Mouse (Mus musculus) heart, embryonic 15.5 days (tissue): ENCODE measurements around the gene Rfk. TPM values are rescaled to one million over a fixed set of nuclear protein-coding genes. Genes with fewer than 3 reads are reported as not detected.

Source experiments
- ATAC-seq: fragments of 200-750 bp; cut with Nextera tagmentation; replicated peaks from 2 replicates; pipeline ENCODE4 v1.8.0; 2017; ENCODE audit warnings: low read depth, moderate TSS enrichment; ENCODE audit not compliant: insufficient number of reproducible peaks, insufficient read depth, low FRiP score
- H3K27ac ChIP-seq: fragments of 300-500 bp; sonication (generic); 2 replicates; pipeline ENCODE4 v1.5.1; 2015; ENCODE audit warnings: mild to moderate bottlenecking, inconsistent platforms
- H3K27me3 ChIP-seq: fragments of 300-500 bp; sonication (generic); 2 replicates; pipeline ENCODE4 v1.6.1; 2015; ENCODE audit warnings: inconsistent platforms
- H3K36me3 ChIP-seq: fragments of 300-500 bp; sonication (generic); 2 replicates; pipeline ENCODE4 v1.6.1; 2015; ENCODE audit warnings: mild to moderate bottlenecking, inconsistent platforms
- H3K4me1 ChIP-seq: fragments of 300-500 bp; sonication (generic); replicated peaks from 2 replicates; pipeline ENCODE4 v1.6.1; 2015; ENCODE audit warnings: inconsistent platforms
- H3K4me2 ChIP-seq: fragments of 300-500 bp; sonication (generic); 2 replicates; pipeline ENCODE4 v1.6.1; 2015; ENCODE audit warnings: inconsistent platforms, mild to moderate bottlenecking, moderate library complexity
- H3K4me3 ChIP-seq: fragments of 300-500 bp; sonication (generic); 2 replicates; pipeline ENCODE4 v1.5.1; 2015; ENCODE audit warnings: mild to moderate bottlenecking, inconsistent platforms
- H3K9ac ChIP-seq: fragments of 300-500 bp; sonication (generic); 2 replicates; pipeline ENCODE4 v1.6.1; 2015; ENCODE audit warnings: mild to moderate bottlenecking, inconsistent platforms
- H3K9me3 ChIP-seq: fragments of 300-500 bp; sonication (generic); replicated peaks from 2 replicates; pipeline ENCODE4 v1.6.1; 2016; ENCODE audit warnings: inconsistent platforms
- WGBS: fragments of 180-500 bp; shearing (Covaris S2); methylation state at CpG from one replicate; pipeline ENCODE4 v1.1.7; 2015; ENCODE audit warnings: mixed read lengths; 5-methylcytosine and 5-hydroxymethylcytosine counted together
- polyA plus RNA-seq: library from polyadenylated mRNA; unstranded; fragments of >200 nt; fragmentation: Nextera tagmentation; extraction: Ambion mirVana; gene quantifications from 2 replicates; pipeline ENCODE4 v1.2.1, GENCODE M21; 2015

The Rfk gene
- 70.5 and 78.0 TPM in 2 replicates for polyA plus RNA-seq

DNA sequence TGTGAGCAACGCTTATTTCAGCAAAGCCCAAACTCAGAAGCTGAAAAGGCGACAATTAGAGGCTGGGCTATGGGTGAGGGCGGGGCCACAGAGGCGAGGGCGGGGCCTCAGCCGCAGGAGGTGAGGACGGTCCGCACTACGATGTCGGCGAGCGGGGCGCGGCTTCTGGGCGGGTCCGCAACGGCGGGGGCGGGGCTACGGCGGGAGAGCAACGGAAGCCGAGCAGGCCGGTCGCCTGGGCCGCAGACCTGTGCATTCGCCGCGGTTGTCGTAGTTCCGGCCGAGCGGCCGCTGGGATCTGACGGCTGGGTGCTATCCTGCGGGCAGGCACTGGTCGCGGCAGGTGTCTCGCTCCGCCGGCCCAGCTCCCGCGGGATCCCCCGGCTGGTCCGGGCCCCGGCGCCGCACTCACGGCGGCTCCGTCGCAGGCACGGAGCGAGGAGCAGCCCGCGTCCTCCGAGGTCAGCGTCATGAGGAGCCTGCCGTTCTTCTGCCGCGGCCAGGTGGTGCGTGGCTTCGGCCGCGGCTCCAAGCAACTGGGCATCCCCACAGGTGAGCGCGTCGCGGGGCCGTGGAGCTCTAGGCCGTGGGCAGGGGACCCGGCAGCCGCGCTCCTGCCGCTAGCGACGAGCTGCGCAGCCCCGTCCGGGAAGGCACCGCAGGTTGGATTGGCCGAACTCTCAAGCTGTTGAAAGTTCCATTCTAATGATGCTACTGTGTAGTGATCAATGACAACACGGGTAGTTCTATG, at the start of gene Rfk:
Rfk (plus strand) TSS at position 203 of the 751 bp plus-strand sequence.
- Histone ChIP-seq H3K4me2 (peak within 1 kb of the TSS; percentile 67), H3K4me3 (peak within 1 kb of the TSS; percentile 97), H3K4me1 (peaks cover 14% of the 10 kb centered on the region), H3K27me3 (no peaks in the 10 kb centered on the region), H3K27ac (peak within 1 kb of the TSS; percentile 84), H3K36me3 (peaks cover 6% of the 10 kb centered on the region), H3K9me3 (no peaks in the 10 kb centered on the region), H3K9ac (peak within 1 kb of the TSS; percentile 94)
- ATAC-seq, result peak; percentile 97
- WGBS, result under 1% methylated on average over 80 of the region's 83 CpGs

DNA sequence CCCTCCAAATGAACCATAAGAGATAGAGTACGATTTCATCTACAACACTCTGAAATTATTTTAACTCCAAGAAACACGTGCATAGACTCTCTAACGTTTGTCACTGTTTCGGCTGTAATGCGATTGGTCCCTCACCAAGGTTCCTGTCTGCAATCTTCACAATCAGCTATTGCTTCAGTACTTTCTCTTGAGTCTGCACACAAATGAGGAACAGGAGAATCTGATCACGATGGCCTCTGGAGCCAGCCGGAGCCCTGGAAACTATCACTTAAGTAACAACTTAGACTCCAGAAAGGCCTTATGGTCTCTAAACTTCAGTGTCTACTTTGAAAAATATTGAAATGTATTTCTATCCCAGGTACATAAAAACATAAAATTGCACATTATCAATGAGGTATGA, 49.0 kb upstream of the Rfk start:
- WGBS, result 80% methylated on average over 7 of the region's 7 CpGs
- H3K9me3 ChIP-seq, result no peaks in the 10 kb centered on the region
- no peaks in the 10 kb centered on the region; the same call in 1 of the 2 replicates for H3K4me1 ChIP-seq
- H3K36me3 ChIP-seq, result no peaks in the 10 kb centered on the region
- H3K27me3 ChIP-seq, result no peaks in the 10 kb centered on the region
- no peak overlapping the region for H3K9ac ChIP-seq
- no peak for ATAC-seq
- H3K4me2 ChIP-seq, result no peak overlapping the region
- no peak overlapping the region for H3K4me3 ChIP-seq
- no peak overlapping the region for H3K27ac ChIP-seq

DNA sequence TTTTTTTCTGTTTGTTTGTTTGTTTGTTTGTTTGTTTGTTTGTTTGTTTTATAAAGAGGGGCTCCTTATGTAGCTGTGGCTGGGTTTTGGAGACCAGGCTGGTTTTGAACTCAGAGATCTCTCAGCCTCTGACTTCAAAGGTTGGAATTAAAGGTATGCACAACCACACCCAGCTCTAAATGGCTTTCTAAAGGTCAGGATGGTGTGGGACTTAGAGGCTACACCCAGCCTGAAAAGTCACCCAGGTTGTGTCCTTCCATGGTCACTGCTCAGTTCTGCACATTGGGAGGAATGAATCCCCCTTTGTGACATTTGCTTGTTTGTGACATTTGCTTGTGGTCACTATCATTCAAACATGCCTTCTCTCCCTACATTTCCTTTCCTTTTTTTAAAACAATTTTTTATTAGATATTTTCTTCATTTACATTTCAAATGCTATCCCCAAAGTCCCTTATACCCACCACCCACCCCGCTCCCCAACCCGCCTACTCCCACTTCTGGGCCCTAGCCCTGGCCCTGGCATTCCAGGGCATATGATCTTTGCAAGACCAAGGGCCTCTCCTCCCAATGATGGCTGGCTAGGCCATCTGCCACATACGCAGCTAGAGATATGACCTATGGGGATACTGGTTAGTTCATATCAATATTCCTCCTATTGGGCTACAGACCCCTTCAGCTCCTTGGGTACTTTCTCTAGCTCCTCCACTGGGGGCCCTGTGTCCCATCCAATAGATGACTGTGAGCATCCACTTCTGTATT, 46.9 kb upstream of the Rfk start:
- no peak for ATAC-seq
- H3K4me1 ChIP-seq, result peaks cover 4% of the 10 kb centered on the region; the same call in 1 of the 2 replicates
- H3K9me3 ChIP-seq, result no peaks in the 10 kb centered on the region
- H3K27ac ChIP-seq, result no peak overlapping the region
- WGBS, result 100% methylated on average over 3 of the region's 3 CpGs
- no peak overlapping the region for H3K4me2 ChIP-seq
- no peaks in the 10 kb centered on the region for H3K36me3 ChIP-seq
- H3K27me3 ChIP-seq, result no peaks in the 10 kb centered on the region
- no peak overlapping the region for H3K4me3 ChIP-seq
- no peak overlapping the region for H3K9ac ChIP-seq

GRCm38 (mm10) chr19:17347852-17348251, 46.0 kb upstream of the Rfk start:
- Histone ChIP-seq H3K36me3 (no peaks in the 10 kb centered on the region), H3K27me3 (no peaks in the 10 kb centered on the region), H3K27ac (no peak overlapping the region), H3K4me3 (no peak overlapping the region), H3K9me3 (no peaks in the 10 kb centered on the region), H3K4me2 (no peak overlapping the region), H3K9ac (no peak overlapping the region), H3K4me1 (peaks cover 4% of the 10 kb centered on the region; the same call in 1 of the 2 replicates)
- WGBS, result 84% methylated on average over 2 of the region's 2 CpGs
- no peak for ATAC-seq

DNA sequence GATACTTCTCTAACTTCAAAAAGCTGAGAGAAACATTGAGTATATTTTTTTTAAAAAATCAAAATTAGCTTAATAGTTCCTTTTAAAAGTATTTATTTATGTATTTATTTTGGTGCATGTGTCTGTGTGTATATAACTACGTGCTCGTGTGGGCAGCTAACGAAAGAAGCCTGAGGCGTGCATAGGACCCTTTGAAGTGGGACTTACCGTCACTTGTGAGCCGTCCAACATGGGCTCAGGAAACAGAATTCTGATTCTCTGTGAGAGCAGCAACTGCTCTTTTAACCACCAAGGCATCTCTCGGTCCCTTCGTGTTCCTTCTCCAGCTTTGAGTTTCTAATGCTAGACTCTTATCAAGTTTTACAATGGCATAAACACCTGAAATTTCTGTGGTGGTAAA, 40.1 kb upstream of the Rfk start:
- Histone ChIP-seq H3K36me3 (no peaks in the 10 kb centered on the region), H3K27me3 (no peaks in the 10 kb centered on the region), H3K4me1 (peaks cover 23% of the 10 kb centered on the region), H3K27ac (no peak overlapping the region), H3K4me3 (no peak overlapping the region), H3K9me3 (no peaks in the 10 kb centered on the region), H3K4me2 (no peak overlapping the region; the same call in 1 of the 2 replicates), H3K9ac (no peak overlapping the region)
- ATAC-seq, result no peak
- 82% methylated on average over 8 of the region's 8 CpGs for WGBS

DNA sequence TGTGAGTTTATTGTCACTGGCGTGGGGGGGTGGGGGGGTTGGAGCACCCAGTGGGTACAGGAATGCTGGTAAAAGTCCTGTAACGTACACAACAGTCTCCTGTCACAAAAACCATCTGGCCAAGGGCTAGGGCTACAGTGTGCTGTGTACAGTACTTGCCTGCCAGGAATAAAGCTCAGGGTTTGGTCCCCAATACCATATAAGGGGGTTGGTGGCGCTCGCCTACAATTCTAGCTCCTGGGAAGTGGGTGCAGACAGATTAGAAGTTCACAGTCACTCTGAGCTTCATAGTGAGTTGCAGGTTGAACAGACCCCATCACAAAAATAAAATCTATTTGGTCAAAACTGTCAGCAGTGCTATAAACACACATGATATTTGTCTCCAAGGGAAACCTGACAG, 39.5 kb upstream of the Rfk start:
- 53% methylated on average over 4 of the region's 4 CpGs for WGBS
- ATAC-seq, result no peak
- Histone ChIP-seq H3K4me3 (peak overlapping the region; percentile 70), H3K9me3 (no peaks in the 10 kb centered on the region), H3K27me3 (no peaks in the 10 kb centered on the region), H3K27ac (peak overlapping the region; percentile 40; the same call in 1 of the 2 replicates), H3K36me3 (no peaks in the 10 kb centered on the region), H3K9ac (no peak overlapping the region), H3K4me2 (peak overlapping the region; percentile 85), H3K4me1 (peaks cover 23% of the 10 kb centered on the region)

DNA sequence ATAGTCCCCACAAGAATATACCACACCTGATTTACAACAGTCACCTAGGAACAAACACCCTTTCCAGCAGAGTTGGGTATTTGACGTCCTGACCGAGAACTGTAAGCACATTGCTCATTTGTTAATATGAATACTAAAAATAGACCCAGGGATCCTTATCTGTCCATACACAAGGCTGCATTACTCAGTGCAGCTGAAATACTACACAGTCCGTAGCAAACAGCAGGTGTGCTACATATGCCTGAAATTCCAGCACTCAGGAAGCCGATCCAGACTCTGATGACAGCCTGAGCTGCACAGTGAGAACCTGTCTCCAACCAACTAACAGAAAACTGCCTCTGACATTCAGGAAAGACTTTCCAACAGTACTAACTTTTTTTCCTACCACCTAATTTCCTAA, 39.0 kb upstream of the Rfk start:
- Histone ChIP-seq H3K36me3 (no peaks in the 10 kb centered on the region), H3K27me3 (no peaks in the 10 kb centered on the region), H3K27ac (peak overlapping the region; percentile 40; the same call in 1 of the 2 replicates), H3K4me1 (peaks cover 23% of the 10 kb centered on the region), H3K4me2 (peak overlapping the region; percentile 85), H3K9me3 (no peaks in the 10 kb centered on the region), H3K9ac (no peak overlapping the region), H3K4me3 (peak overlapping the region; percentile 70)
- 19% methylated on average over 4 of the region's 4 CpGs for WGBS
- ATAC-seq, result 0 out of 2 replicates have a peak, but pooled peaks have one; percentile 36

DNA sequence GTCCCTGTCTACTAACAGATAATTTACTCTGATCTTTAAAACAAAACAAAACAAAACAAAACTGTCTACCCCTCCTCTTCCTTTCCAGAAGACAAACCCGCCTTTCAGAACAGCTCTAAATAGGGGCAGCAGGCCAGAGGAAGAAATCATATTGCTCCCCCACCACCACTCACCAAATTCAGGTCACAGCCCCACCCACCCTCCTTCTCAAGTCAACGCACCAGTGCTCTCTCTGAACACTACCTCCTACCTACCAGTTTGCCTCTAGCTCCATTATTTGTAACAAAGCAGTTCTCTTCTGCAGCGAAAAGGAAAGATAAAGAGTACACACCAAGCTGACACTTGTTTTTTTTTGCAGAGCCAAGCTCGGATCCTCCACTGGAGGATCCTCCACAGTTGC, 38.5 kb upstream of the Rfk start:
- no peak for ATAC-seq
- peak overlapping the region; percentile 70 for H3K4me3 ChIP-seq
- H3K27me3 ChIP-seq, result no peaks in the 10 kb centered on the region
- H3K4me2 ChIP-seq, result peak overlapping the region; percentile 85
- H3K4me1 ChIP-seq, result peaks cover 23% of the 10 kb centered on the region
- no peaks in the 10 kb centered on the region for H3K9me3 ChIP-seq
- 16% methylated on average over 4 of the region's 4 CpGs for WGBS
- peak overlapping the region; percentile 40; the same call in 1 of the 2 replicates for H3K27ac ChIP-seq
- H3K36me3 ChIP-seq, result no peaks in the 10 kb centered on the region
- no peak overlapping the region for H3K9ac ChIP-seq

DNA sequence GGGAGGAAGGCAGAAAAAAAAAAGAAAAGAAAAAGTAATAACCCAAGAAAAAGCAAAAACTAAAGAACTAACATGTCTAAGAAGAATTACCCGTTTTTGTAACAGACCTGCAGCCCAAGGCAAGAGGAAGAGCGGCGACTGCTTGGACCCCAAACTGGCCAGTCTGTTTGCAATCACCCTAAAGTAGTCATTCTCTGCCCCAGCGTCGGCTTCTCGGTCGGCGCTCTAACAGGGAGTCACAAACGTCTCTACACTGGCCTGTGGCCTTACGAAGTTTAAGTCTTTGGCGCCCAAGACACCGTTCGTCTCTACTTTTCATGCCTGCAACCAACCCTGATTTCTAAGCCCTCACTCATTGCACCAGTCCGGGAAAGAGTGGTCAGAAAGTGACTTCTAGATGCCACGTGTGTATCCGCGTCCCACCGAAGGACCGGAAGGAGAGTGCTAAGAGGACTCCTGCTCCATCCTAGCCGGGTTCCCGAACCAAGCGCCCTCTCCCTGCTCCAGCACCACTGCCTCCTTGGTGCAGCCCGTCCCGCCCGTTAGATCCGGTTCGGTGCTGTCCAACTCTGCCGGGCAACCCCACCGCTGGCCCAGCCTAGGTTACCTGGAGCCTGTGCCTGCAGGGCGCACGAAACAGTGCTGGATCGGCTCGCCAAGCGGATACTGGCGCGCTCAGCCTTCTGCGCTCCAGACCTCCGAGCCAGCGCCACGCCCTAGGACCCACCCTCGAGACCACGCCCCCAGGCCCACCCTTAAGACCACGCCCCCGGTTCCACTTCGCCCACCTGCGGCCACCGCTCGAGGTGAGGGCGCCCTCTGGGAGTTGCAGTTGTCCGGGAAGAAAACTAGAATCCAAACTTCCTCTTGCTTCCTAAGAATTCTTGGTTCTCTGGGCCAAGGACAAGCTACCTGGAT, 37.6 kb upstream of the Rfk start:
- H3K4me2 ChIP-seq, result peak overlapping the region; percentile 85
- no peaks in the 10 kb centered on the region for H3K9me3 ChIP-seq
- H3K9ac ChIP-seq, result peak overlapping the region; percentile 57
- 1% methylated on average over 50 of the region's 50 CpGs for WGBS
- peak overlapping the region; percentile 70 for H3K4me3 ChIP-seq
- no peaks in the 10 kb centered on the region for H3K36me3 ChIP-seq
- no peaks in the 10 kb centered on the region for H3K27me3 ChIP-seq
- peaks cover 21% of the 10 kb centered on the region for H3K4me1 ChIP-seq
- peak overlapping the region; percentile 39; the same call in 1 of the 2 replicates for H3K27ac ChIP-seq
- ATAC-seq, result peak; percentile 90

DNA sequence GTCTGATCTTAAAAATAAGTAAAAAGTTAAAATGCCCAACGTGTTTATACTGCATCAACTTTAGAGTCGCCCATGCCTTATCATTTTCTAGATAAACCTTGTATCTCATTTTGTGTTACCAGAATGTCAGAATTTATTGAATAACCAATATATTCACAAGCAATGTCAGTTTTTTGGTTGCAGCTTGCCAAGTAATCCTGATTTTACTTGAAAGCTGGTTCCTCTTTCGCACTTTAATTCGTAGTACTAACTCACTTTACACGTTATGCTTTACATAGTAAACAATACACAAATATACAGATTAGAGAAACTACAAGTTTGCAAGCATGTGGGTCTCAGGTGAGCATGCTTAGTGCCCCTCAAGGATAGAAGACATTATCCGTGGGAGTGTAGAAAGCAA, 36.9 kb upstream of the Rfk start:
- Histone ChIP-seq H3K4me3 (peak overlapping the region; percentile 70; the same call in 1 of the 2 replicates), H3K4me2 (peak overlapping the region; percentile 85), H3K36me3 (no peaks in the 10 kb centered on the region), H3K27ac (no peak overlapping the region), H3K9me3 (no peaks in the 10 kb centered on the region), H3K9ac (no peak overlapping the region), H3K4me1 (peaks cover 19% of the 10 kb centered on the region), H3K27me3 (no peaks in the 10 kb centered on the region)
- 62% methylated on average over 6 of the region's 6 CpGs for WGBS
- ATAC-seq, result no peak

- no peak overlapping the region for H3K4me2 ChIP-seq
- H3K36me3 ChIP-seq, result no peaks in the 10 kb centered on the region
- H3K4me3 ChIP-seq, result no peak overlapping the region
- no peak overlapping the region for H3K9ac ChIP-seq
- no peaks in the 10 kb centered on the region for H3K9me3 ChIP-seq
- H3K4me1 ChIP-seq, result peaks cover 19% of the 10 kb centered on the region
- 61% methylated on average over 3 of the region's 3 CpGs for WGBS
- no peak overlapping the region for H3K27ac ChIP-seq
- H3K27me3 ChIP-seq, result no peaks in the 10 kb centered on the region
- no peak for ATAC-seq
Measured at GRCm38 (mm10) chr19:17357391-17357790, 36.5 kb upstream of the Rfk start.
